Mouse (Mus musculus): ENCODE data around the gene Hmgb4. TPM values are rescaled to one million over a fixed set of nuclear protein-coding genes. Genes with fewer than 3 reads are reported as not detected.

Hmgb4 gene
- total RNA-seq (2021) = not detected
- long read RNA-seq, experiment 1 = 0 reads
- long read RNA-seq, experiment 2 = 0 reads

GRCm38 (mm10) chr4:128260907-128261560 is at the start of gene Hmgb4:
Gene Hmgb4 (minus strand): TSS chr4:128260957.
- no peak for DNase-seq
- intact Hi-C loops (cut with DNase I; ENCODE audit: low total_unique reads) = no loop called here

DNA sequence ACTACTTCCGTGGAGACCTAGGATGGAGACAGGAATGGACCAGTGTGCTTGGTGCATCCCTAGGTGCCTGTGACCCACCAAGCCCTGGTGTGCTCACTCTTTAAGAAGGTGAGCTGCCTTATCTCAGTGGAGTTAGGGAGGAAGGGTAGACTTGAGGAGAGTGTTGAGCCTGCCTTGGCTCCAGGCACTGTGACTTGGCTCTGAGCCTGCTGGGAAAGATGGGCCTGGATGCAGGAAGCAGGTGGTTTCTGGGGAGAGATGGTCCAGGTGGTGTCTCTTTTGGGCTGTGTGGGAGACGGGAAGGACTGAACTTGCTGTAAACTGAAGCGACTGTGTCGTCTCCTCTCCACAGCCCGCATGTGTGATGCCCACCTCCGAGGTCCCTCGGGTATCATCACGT is 45.3 kb upstream of the Hmgb4 start:
- no peak for DNase-seq
- intact Hi-C loops (cut with DNase I; ENCODE audit: low total_unique reads) = no loop called here

- intact Hi-C loops (cut with DNase I; ENCODE audit: low total_unique reads) = no loop called here
- no peak for DNase-seq
These were observed 43.3 kb upstream of the Hmgb4 start for GRCm38 (mm10) chr4:128304049-128304448.

- no peak for DNase-seq
- intact Hi-C loops (cut with DNase I; ENCODE audit: low total_unique reads) = no loop called here
These were observed 27.3 kb upstream of the Hmgb4 start for GRCm38 (mm10) chr4:128288095-128288494.

GRCm38 (mm10) chr4:128285009-128285408 is 24.3 kb upstream of the Hmgb4 start:
- DNase-seq = no peak
- intact Hi-C loops (cut with DNase I; ENCODE audit: low total_unique reads) = no loop called here

DNA sequence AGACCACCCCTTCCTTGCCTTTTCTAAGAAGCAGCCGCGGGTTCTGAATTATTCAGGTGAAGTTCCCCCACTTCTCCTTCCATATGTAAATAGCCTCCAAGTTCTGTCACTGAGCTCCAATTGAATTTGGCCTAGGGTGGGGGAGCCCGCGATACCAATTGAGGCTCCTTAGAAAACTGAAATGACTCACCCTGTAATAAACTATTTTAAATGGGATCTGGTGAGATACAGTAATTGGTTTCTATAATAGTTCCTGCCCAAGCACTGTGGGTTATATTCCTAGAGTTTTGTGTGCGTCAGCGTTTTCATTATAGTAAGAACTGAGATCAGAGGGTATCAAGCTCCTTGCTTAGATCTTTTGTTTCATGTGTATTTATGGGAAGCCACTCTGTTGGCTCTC is 14.8 kb upstream of the Hmgb4 start:
- no peak for DNase-seq
- intact Hi-C loops (cut with DNase I; ENCODE audit: low total_unique reads) = no loop called here

GRCm38 (mm10) chr4:128275116-128275515 is 14.4 kb upstream of the Hmgb4 start:
- no peak for DNase-seq
- intact Hi-C loops (cut with DNase I; ENCODE audit: low total_unique reads) = no loop called here

DNA sequence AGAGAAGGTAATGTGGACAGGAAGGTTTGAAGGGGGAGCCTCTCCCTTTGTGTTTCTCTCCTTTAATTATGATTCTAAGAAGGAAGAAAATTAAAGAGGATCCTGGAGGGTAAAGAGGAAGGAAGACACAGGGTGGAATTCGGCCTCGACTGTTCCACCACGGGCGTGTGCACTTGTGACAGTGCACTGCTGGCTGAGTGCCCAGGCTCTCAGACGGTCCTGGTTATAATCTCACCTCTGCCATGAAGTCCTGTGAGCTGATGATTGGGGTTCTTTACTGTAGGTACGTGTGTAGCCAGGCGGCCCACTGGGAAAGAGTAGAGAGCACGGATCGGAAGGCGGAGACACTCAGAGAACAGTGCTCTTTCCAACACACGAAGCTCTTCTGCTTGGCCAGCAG is 12.4 kb upstream of the Hmgb4 start:
- no peak for DNase-seq
- intact Hi-C loops (cut with DNase I; ENCODE audit: low total_unique reads) = no loop called here

GRCm38 (mm10) chr4:128272501-128272900 is 11.7 kb upstream of the Hmgb4 start:
- intact Hi-C loops (cut with DNase I; ENCODE audit: low total_unique reads) = no loop called here
- peak; percentile 28 for DNase-seq

GRCm38 (mm10) chr4:128270931-128271330 is 10.2 kb upstream of the Hmgb4 start:
- intact Hi-C loops (cut with DNase I; ENCODE audit: low total_unique reads) = no loop called here
- DNase-seq = peak; percentile 4

DNA sequence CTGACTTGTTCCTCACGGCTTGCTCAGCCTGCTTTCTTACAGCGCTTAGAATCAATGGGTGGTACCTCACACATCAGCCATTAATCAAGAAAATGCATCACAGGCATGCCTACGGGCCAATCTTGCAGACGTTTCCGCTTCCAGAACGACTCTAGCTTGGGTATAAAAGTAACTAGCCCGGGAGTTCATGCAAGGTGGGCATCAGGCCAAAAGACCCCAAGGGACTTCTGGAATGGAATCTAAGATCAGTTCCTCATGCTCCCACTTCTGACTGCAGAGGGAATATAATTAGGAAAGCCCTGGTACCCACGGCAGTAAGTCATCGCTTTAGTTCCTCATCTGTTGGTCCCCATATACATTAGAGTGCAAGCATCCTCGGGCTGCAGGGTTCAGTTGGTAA is 9.4 kb upstream of the Hmgb4 start:
- intact Hi-C loops (cut with DNase I; ENCODE audit: low total_unique reads) = no loop called here
- no peak for DNase-seq

- peak; percentile 9 for DNase-seq
- intact Hi-C loops (cut with DNase I; ENCODE audit: low total_unique reads) = no loop called here
These were observed 8.6 kb upstream of the Hmgb4 start for GRCm38 (mm10) chr4:128269261-128269875.

DNA sequence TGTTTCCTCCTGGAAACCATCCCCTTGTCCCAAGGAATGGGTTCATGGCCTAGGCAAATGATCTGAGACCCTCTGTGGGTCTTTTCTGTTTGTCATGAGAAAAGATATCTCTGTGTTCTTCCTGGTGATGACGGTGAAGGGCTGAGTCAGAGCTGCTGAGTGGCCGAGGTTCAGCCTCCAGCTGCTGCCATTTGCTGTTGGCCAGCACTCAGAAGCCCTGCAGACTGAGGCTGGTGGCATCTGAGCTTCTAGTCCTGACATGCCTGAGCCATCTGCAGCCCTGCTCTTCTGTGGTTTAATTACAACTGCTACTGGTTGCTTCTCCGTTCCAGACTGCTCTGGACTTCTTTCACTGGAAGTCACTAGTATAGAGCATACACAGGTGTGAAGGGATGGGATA is 4.6 kb upstream of the Hmgb4 start:
- intact Hi-C loops (cut with DNase I; ENCODE audit: low total_unique reads) = no loop called here
- no peak for DNase-seq

- intact Hi-C loops (cut with DNase I; ENCODE audit: low total_unique reads) = no loop called here
These were observed 3.7 kb upstream of the Hmgb4 start for GRCm38 (mm10) chr4:128264491-128264890.

DNA sequence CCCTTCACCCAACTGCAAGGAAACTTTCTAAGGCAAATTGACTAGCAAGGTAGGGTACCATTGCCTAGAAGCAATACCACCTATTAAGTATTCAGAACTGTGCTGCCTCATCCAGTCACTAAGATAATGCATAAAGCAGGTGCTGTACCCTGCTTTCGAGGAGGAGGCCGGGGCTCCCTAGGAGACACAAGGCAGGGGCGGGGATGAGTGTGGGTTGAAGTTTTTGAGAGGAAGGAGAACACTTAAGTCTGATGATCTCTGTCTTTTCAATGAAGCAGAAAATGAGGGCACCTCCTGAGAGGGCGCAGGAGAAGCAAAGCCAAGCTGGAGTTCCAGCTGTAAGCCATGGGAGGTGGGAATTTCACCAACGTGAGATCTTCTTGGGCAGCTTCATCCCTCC is 1.5 kb downstream of the Hmgb4 start:
- intact Hi-C loops (cut with DNase I; ENCODE audit: low total_unique reads) = no loop called here
- DNase-seq = no peak

More at GRCm38 (mm10) chr4:128264491-128264890, 3.7 kb upstream of the Hmgb4 start:
- no peak for DNase-seq

DNA sequence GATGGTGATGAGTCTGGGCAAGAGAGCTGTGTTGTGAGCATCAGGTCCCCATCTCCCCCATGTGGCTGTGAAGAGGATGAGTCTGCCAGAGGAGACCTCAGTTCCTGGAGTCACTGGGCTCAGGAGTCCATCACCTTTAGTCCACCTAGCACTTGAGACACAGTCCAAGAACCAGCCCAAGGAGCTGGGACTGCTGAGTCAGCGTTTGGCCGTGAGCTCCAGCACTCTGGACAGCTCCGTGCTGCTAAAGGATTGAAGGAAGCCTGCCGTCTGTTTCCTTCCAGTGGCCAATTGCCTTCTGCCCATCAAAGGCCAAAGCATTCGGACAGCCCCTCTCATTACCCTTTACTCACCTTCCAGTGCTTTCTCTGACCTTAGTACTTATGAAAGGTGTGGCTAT is 12.1 kb downstream of the Hmgb4 start:
- DNase-seq = peak; percentile 10
- intact Hi-C loops (cut with DNase I; ENCODE audit: low total_unique reads) = no loop called here

- intact Hi-C loops (cut with DNase I; ENCODE audit: low total_unique reads) = no loop called here
- no peak for DNase-seq
These were observed 15.6 kb downstream of the Hmgb4 start for GRCm38 (mm10) chr4:128245201-128245600.

GRCm38 (mm10) chr4:128241854-128242356 is 18.9 kb downstream of the Hmgb4 start:
- intact Hi-C loops (cut with DNase I; ENCODE audit: low total_unique reads) = no loop called here
- no peak for DNase-seq

GRCm38 (mm10) chr4:128241075-128241853 is 19.5 kb downstream of the Hmgb4 start:
- intact Hi-C loops (cut with DNase I; ENCODE audit: low total_unique reads) = no loop called here
- DNase-seq = no peak

- DNase-seq = no peak
- intact Hi-C loops (cut with DNase I; ENCODE audit: low total_unique reads) = no loop called here
These were observed 21.6 kb downstream of the Hmgb4 start for GRCm38 (mm10) chr4:128239113-128239512.
